Mouse (Mus musculus) embryonic facial prominence, embryonic 15.5 days (tissue): ENCODE data around the gene Uvrag. TPM values are rescaled to one million over a fixed set of nuclear protein-coding genes. Genes with fewer than 3 reads are reported as not detected.
A peak's percentile ranks its signal among the peaks of the same experiment; 100 is the strongest.

ENCODE experiments used
- ATAC-seq: fragments of 200-750 bp; cut with Nextera tagmentation; 2 replicates; pipeline ENCODE4 v1.8.0; 2017; ENCODE audit warnings: low read depth, moderate TSS enrichment; ENCODE audit not compliant: insufficient number of reproducible peaks, low FRiP score, low TSS enrichment
- H3K27ac ChIP-seq: fragments of 300-500 bp; sonication (generic); replicated peaks from 2 replicates; pipeline ENCODE4 v1.5.1; 2015; ENCODE audit warnings: mild to moderate bottlenecking, inconsistent platforms
- H3K27me3 ChIP-seq: fragments of 300-500 bp; sonication (generic); 2 replicates; pipeline ENCODE4 v1.6.1; 2015; ENCODE audit warnings: inconsistent platforms
- H3K36me3 ChIP-seq: fragments of 300-500 bp; sonication (generic); 2 replicates; pipeline ENCODE4 v1.6.1; 2015; ENCODE audit warnings: mild to moderate bottlenecking, inconsistent platforms
- H3K4me1 ChIP-seq: fragments of 300-500 bp; sonication (generic); 2 replicates; pipeline ENCODE4 v1.6.1; 2015; ENCODE audit warnings: inconsistent platforms
- H3K4me2 ChIP-seq: fragments of 300-500 bp; sonication (generic); replicated peaks from 2 replicates; pipeline ENCODE4 v1.6.1; 2015; ENCODE audit warnings: mild to moderate bottlenecking, inconsistent platforms
- H3K4me3 ChIP-seq: fragments of 300-500 bp; sonication (generic); replicated peaks from 2 replicates; pipeline ENCODE4 v1.5.1; 2015; ENCODE audit warnings: mild to moderate bottlenecking, inconsistent platforms
- H3K9ac ChIP-seq: fragments of 300-500 bp; sonication (generic); 2 replicates; pipeline ENCODE4 v1.6.1; 2015; ENCODE audit warnings: inconsistent platforms
- H3K9me3 ChIP-seq: fragments of 300-500 bp; sonication (generic); replicated peaks from 2 replicates; pipeline ENCODE4 v1.6.1; 2016; ENCODE audit warnings: inconsistent platforms
- WGBS: fragments of 180-500 bp; shearing (Covaris S2); methylation state at CpG from one replicate; pipeline ENCODE4 v1.1.7; 2015; 5-methylcytosine and 5-hydroxymethylcytosine counted together
- polyA plus RNA-seq: library from polyadenylated mRNA; unstranded; fragments of >200 nt; fragmentation: Nextera tagmentation; extraction: Ambion mirVana; gene quantifications from 2 replicates; pipeline ENCODE4 v1.2.1, GENCODE M21; 2015

Uvrag gene
- polyA plus RNA-seq, 1 experiment from 2014 or later = 18.9 TPM

DNA sequence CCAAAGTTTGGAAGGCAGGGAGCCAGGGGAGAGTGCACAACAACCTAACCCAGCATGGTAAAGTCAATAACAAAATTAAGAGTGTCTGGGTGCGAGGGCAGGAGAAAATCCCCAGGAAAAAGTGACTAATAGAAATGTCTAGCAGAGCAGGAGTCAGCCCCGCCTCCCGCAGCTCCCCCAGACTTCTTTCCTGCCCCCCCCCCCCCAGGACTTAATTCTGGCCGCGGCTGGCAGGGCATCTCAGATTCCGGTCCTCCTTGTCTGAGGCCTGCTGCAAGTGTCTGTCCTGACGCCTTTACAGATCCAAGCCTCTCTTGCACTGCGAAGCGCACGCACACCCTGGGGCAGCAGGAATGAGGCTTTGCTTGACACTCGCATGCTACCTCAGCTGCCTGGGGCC is 182.8 kb downstream of the Uvrag start:
- H3K36me3 ChIP-seq = no peaks in the 10 kb centered on the region
- WGBS = 18% methylated on average over 11 of the region's 11 CpGs
- ATAC-seq = no peak; the same call in 1 of the 2 replicates
- no peaks in the 10 kb centered on the region for H3K9me3 ChIP-seq
- H3K27ac ChIP-seq = peak overlapping the region; percentile 78
- H3K4me1 ChIP-seq = peaks cover 37% of the 10 kb centered on the region
- H3K27me3 ChIP-seq = no peaks in the 10 kb centered on the region
- H3K4me3 ChIP-seq = no peak overlapping the region
- no peak overlapping the region for H3K9ac ChIP-seq
- peak overlapping the region; percentile 8; the same call in 1 of the 2 replicates for H3K4me2 ChIP-seq

DNA sequence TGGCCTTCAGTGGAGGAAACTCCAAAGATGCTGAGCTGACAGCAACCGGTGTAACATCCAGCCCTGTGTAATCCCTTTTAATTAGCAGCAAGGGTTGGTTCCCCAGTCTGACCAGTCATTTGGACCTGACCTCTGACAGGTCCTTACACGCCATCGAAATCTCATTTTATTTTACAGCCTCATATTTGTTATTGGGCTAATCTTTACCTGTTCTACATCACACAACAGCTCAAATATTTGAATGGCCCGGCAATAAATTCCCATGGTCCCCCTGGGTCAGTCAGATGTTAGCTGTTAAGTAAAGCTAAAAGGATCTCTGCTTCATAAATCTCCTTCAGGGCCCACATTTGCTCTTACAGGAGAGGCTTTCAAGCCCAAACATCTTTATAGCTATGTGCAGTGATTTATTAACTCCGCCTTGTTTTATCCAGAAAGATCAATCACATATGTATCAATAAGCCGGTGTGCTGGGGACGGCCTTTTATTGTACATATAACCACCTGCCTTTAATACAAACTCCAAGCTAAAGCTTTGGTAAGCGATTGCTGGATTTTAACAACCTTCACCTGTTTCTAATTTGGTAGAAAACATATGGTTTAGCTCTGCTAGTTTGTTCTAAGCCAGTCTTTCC is 183.7 kb downstream of the Uvrag start:
- no peak overlapping the region for H3K9ac ChIP-seq
- H3K36me3 ChIP-seq = no peaks in the 10 kb centered on the region
- H3K9me3 ChIP-seq = no peaks in the 10 kb centered on the region
- no peak overlapping the region for H3K4me3 ChIP-seq
- WGBS = 44% methylated on average over 8 of the region's 8 CpGs
- H3K27me3 ChIP-seq = no peaks in the 10 kb centered on the region
- 0 out of 2 replicates have a peak overlapping the region, but pooled peaks have one; percentile 78 for H3K27ac ChIP-seq
- peaks cover 33% of the 10 kb centered on the region for H3K4me1 ChIP-seq
- ATAC-seq = no peak
- H3K4me2 ChIP-seq = no peak overlapping the region

DNA sequence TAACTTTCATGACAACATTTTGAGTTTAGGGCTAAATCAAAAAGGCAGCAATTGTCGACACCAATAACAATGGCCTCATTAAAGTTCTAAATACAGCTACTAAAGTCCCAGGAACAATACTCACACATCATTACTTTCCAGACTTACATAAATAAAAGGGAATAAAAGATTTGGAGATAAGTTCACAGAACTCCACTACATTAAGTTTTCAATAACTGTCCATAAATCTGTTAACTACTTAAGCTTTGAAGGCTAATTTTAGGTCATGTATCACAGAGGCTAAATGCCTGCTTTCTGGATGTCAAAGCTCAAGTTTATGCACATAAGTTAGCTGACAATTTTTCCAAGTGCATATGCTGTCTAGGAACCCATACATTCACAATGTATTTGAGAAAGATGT is 184.3 kb downstream of the Uvrag start:
- H3K4me1 ChIP-seq = peaks cover 33% of the 10 kb centered on the region
- ATAC-seq = no peak
- 74% methylated on average over 1 of the region's 1 CpGs for WGBS
- H3K9me3 ChIP-seq = no peaks in the 10 kb centered on the region
- no peak overlapping the region for H3K4me2 ChIP-seq
- no peak overlapping the region for H3K27ac ChIP-seq
- H3K9ac ChIP-seq = no peak overlapping the region
- H3K36me3 ChIP-seq = no peaks in the 10 kb centered on the region
- no peak overlapping the region for H3K4me3 ChIP-seq
- no peaks in the 10 kb centered on the region for H3K27me3 ChIP-seq

DNA sequence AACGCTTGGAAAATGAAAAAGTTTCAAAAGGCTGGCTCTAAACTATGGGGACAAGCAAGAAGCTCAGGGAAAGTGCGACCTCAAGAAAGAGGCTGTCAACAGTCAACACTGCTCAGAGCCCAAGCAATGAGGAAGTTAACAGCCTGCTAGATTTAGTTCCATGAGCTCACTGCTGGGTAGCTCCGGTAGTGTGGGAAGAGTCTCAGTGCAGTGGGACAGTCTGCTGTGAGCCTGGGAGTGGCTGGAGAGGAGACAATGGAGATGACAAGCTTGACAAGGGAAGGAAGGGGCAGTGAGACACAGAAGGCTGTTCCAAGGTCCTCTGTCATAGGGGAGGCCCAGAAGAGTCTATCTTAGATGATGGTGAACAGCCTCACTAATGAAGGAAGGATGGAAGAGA is 187.3 kb downstream of the Uvrag start:
- no peak overlapping the region for H3K27ac ChIP-seq
- H3K4me2 ChIP-seq = no peak overlapping the region
- WGBS = 80% methylated on average over 3 of the region's 3 CpGs
- no peak overlapping the region for H3K4me3 ChIP-seq
- H3K4me1 ChIP-seq = peaks cover 25% of the 10 kb centered on the region
- no peaks in the 10 kb centered on the region for H3K9me3 ChIP-seq
- no peak overlapping the region for H3K9ac ChIP-seq
- no peaks in the 10 kb centered on the region for H3K36me3 ChIP-seq
- no peak for ATAC-seq
- H3K27me3 ChIP-seq = no peaks in the 10 kb centered on the region

DNA sequence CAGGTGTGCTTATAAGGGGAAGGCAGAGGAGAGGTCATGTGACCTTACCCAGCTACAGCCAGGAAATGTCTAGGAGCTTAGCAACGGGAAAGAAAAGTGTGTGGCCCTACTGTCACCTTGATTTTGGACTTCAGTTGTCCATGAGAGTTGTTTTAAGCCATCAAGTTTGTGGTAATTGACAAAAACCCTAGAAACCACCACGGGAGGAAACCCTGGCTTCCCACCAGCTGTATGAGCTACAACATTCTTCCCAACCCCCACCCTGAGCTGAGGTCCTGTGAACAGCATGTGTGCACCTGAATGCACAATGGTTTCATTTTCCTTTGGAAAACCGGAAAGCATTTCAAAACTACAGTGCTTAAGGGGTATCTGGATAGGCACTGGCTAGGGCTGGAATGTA is 196.0 kb downstream of the Uvrag start:
- ATAC-seq = no peak
- 65% methylated on average over 3 of the region's 3 CpGs for WGBS
- H3K9me3 ChIP-seq = no peaks in the 10 kb centered on the region
- no peak overlapping the region for H3K27ac ChIP-seq
- no peaks in the 10 kb centered on the region for H3K36me3 ChIP-seq
- H3K4me1 ChIP-seq = no peaks in the 10 kb centered on the region
- no peaks in the 10 kb centered on the region for H3K27me3 ChIP-seq
- no peak overlapping the region for H3K4me3 ChIP-seq
- no peak overlapping the region for H3K4me2 ChIP-seq
- no peak overlapping the region for H3K9ac ChIP-seq

DNA sequence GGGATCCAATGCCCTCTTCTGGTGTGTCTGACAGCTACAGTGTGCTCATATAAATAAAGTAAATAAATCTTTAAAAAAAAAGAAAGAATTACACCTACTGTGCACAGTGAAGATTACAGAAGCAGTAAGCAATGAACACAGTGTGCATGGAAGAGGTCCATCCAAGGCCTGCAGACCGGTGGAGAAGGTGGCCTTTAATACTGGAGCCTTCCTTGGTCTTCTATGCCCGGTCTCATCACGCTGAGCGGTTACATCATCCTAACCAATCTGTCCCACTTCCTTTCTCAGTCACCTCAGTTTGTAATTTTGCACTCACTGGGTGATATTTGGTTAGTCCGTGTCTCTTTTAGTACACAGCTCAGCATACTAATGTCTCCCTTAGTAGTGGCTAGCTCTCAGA is 197.3 kb downstream of the Uvrag start:
- Histone ChIP-seq H3K4me2 (no peak overlapping the region), H3K4me3 (no peak overlapping the region), H3K4me1 (no peaks in the 10 kb centered on the region), H3K27me3 (no peaks in the 10 kb centered on the region), H3K9me3 (no peaks in the 10 kb centered on the region), H3K9ac (no peak overlapping the region), H3K36me3 (no peaks in the 10 kb centered on the region), H3K27ac (no peak overlapping the region)
- no peak for ATAC-seq
- 87% methylated on average over 5 of the region's 5 CpGs for WGBS

DNA sequence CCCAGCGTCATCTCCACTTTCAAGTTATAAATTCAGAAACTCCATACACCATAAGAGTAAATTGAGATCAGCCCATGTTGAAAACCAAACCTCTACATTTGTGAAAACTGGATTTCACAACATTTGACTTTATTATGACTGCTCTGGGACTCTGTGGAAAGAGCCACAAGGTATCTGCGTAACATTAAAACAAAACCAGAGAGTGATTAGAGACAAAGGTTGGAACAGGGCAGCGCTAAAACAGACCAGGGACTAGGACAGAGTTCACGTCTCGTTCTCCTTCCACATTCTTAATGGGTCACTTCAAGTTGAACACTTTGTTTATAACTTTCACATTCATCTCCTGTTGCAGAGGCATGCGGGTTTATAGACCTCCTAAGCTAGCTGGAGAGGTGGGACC is 198.2 kb downstream of the Uvrag start:
- ATAC-seq = no peak
- Histone ChIP-seq H3K4me1 (peaks cover 5% of the 10 kb centered on the region; the same call in 1 of the 2 replicates), H3K9me3 (no peaks in the 10 kb centered on the region), H3K9ac (no peak overlapping the region), H3K4me2 (no peak overlapping the region), H3K27ac (0 out of 2 replicates have a peak overlapping the region, but pooled peaks have one; percentile 11), H3K4me3 (no peak overlapping the region), H3K27me3 (no peaks in the 10 kb centered on the region), H3K36me3 (no peaks in the 10 kb centered on the region)
- WGBS = 67% methylated on average over 6 of the region's 6 CpGs

DNA sequence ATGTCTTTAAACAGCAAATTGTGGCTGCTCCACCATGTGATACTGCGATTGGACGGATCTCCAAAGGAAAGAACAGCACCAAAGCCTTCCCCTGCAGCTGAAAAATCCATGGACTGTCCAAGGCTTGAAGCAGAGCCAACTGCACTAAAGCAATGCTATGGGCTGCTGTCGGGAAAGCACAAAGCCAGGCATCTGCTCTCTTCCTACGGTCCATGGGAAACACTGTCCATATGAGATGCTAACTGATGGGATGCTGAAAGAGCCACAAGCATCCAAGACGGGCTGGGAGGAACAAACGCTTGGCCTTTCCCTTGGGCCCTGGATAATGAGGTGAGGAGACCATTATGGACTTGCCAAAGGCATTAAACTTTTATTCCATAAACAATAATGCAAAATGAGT is 201.7 kb downstream of the Uvrag start:
- no peak overlapping the region for H3K4me2 ChIP-seq
- no peak overlapping the region for H3K9ac ChIP-seq
- no peak for ATAC-seq
- H3K27ac ChIP-seq = no peak overlapping the region
- H3K4me3 ChIP-seq = no peak overlapping the region
- no peaks in the 10 kb centered on the region for H3K27me3 ChIP-seq
- no peaks in the 10 kb centered on the region for H3K36me3 ChIP-seq
- no peaks in the 10 kb centered on the region for H3K9me3 ChIP-seq
- WGBS = 75% methylated on average over 6 of the region's 6 CpGs
- H3K4me1 ChIP-seq = peaks cover 21% of the 10 kb centered on the region; the same call in 1 of the 2 replicates

DNA sequence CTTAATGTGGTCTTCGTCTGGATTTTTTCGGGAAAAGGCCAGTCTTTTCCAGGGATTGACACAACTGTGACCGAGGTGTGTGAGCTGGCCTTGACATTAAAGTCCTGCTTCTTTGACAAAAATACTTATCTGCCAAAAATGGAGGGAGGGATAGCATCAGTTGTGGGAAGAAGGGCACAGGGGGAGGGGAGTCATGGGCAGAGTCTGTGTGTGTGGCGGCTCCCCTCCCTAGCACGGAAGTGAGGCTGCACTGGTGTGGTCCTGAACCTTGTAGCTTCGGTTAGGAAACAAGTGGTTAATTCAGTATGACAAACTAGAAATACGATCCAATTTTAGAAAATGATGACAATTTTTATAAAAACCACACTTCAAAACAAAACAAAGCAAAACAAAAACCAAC is 202.3 kb downstream of the Uvrag start:
- H3K36me3 ChIP-seq = no peaks in the 10 kb centered on the region
- peaks cover 21% of the 10 kb centered on the region; the same call in 1 of the 2 replicates for H3K4me1 ChIP-seq
- no peaks in the 10 kb centered on the region for H3K27me3 ChIP-seq
- ATAC-seq = no peak
- no peak overlapping the region for H3K27ac ChIP-seq
- H3K4me3 ChIP-seq = no peak overlapping the region
- no peaks in the 10 kb centered on the region for H3K9me3 ChIP-seq
- no peak overlapping the region for H3K4me2 ChIP-seq
- 73% methylated on average over 7 of the region's 7 CpGs for WGBS
- H3K9ac ChIP-seq = no peak overlapping the region

DNA sequence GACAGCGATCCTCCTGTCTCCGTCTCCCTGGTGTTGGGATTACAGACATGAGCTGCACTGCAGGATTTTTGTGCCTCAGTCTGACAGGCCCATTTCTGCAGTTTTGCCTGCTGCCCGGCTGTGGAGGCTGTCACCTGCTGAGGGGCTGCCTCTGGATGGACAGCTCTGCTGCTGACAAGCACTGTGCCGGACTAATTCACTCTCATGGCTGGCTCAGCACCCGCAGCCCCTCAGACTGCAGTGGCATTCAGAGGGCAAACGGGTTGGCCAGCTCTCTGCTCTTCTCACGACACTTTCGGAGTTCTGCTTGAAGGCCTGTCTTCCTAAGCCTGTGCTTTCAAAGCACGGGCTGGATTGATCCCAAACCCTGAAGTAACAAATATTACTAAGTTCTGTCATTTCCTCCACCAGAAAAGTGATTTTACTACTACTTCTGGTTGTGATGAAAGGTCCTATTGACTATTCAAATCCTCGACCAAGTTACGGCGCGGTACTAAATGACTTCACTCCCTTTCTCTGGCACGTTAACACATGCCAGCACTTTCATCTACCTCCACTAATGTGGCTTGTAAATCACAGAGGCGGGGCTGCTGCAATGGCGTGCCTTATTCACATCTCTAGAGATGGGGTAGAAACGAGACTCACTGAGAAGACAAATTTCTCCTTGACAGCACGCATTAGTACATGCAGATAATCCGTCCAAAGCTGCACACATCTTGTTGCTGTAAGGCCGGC is 203.7 kb downstream of the Uvrag start:
- Histone ChIP-seq H3K4me3 (no peak overlapping the region), H3K27ac (peak overlapping the region; percentile 48), H3K9ac (no peak overlapping the region), H3K27me3 (no peaks in the 10 kb centered on the region), H3K4me2 (no peak overlapping the region), H3K4me1 (peaks cover 23% of the 10 kb centered on the region), H3K9me3 (no peaks in the 10 kb centered on the region), H3K36me3 (no peaks in the 10 kb centered on the region)
- ATAC-seq = no peak
- 54% methylated on average over 20 of the region's 20 CpGs for WGBS

DNA sequence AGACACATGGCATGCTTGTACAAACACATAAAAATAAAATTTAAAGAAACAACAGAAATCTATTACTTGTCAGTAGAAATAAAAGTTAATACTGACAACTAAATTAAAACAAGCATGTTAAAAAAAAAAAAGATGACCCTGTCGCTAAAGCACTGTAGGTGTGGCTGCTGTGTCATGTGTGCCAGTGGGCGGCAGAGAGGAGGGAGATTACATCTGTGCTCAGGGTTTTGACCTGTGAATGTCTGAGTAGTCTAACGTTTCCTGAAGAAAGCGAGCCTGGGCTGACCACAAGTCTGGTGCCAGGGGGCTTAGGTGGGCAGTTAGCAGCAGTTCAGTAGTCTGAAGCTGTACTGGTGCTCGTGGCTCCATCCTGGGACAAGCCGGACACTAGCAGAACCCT is 205.2 kb downstream of the Uvrag start:
- 84% methylated on average over 6 of the region's 6 CpGs for WGBS
- Histone ChIP-seq H3K27me3 (no peaks in the 10 kb centered on the region), H3K4me2 (no peak overlapping the region), H3K9ac (no peak overlapping the region), H3K27ac (no peak overlapping the region), H3K4me1 (peaks cover 24% of the 10 kb centered on the region), H3K9me3 (no peaks in the 10 kb centered on the region), H3K36me3 (no peaks in the 10 kb centered on the region), H3K4me3 (no peak overlapping the region)
- ATAC-seq = no peak

DNA sequence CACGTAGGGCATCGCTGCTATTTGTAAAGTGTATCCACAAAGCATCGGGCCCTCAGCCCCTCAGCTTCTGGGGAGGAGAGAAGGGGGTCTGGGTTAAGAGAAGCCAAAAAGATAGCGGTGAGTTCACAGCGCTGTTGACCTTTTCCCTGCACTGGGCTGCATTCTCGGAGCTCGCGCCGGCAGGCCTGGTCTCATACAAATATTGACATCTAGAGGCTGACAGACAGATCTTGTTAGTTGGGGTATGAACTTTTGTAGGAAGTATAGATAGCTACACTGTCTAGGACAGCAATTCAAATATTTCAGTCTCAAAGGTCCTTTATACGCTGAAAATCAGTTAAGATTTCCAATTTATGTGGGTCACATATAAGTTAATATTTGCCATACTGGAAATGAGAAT is 205.7 kb downstream of the Uvrag start:
- H3K4me3 ChIP-seq = no peak overlapping the region
- H3K9me3 ChIP-seq = no peaks in the 10 kb centered on the region
- no peak for ATAC-seq
- no peak overlapping the region for H3K9ac ChIP-seq
- WGBS = 91% methylated on average over 10 of the region's 10 CpGs
- no peak overlapping the region for H3K4me2 ChIP-seq
- H3K27ac ChIP-seq = no peak overlapping the region
- no peaks in the 10 kb centered on the region for H3K36me3 ChIP-seq
- peaks cover 24% of the 10 kb centered on the region for H3K4me1 ChIP-seq
- no peaks in the 10 kb centered on the region for H3K27me3 ChIP-seq
